Mouse (Mus musculus): ENCODE data around the gene Hist2h3c1. TPM values are rescaled to one million over a fixed set of nuclear protein-coding genes. Genes with fewer than 3 reads are reported as not detected.

The Hist2h3c1 gene
- not detected in 2 replicates for polyA plus RNA-seq (2012; rRNA removed; ENCODE audit: low replicate concordance)

DNA sequence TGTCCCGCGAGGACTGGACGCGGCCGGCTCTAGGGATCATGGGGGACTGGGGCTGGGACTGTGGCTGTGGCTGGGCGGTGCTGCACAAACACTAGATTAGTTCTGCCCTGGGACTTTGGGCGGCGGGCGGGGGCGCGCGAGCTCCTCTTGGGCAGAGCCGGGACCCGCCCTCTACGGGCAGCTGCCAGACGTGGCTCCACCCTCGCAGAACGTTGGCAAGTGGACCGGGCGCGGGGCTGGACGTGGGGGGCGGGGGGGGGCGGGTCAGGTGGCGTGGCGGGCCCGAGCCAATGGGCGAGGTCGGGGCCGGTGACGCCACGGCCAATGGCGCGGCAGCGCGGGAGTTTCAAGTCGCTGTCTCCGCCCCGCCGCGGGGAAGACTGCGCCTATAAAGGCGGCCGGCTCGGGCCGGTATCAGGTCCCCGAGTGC is at the start of gene Hist2h3c1:
Gene Hist2h3c1 (plus strand): TSS at position 259 of the 430 bp plus-strand sequence.

DNA sequence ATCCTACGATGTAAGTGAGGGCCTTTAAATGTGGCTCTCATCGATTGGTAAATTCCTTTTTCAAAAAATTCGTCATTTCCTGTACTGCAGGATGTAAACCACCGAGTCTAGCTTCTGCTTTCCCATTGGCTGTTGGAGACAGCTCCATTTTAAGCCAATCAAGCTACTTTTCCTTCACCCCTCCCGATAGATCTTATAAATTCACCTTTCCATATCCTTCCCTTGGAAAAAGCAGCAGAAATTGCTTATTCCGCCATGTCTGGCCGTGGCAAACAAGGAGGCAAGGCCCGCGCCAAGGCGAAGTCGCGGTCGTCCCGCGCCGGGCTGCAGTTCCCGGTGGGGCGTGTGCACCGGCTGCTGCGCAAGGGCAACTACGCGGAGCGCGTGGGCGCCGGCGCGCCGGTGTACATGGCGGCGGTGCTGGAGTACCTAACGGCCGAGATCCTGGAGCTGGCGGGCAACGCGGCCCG is 26.8 kb upstream of the Hist2h3c1 start, which contains the start of the genes Bola1 and Hist2h2ab:
Gene Bola1 (minus strand): TSS at position 49 of the 470 bp plus-strand sequence.
Gene Hist2h2ab (plus strand): TSS at position 205 of the 470 bp plus-strand sequence.

DNA sequence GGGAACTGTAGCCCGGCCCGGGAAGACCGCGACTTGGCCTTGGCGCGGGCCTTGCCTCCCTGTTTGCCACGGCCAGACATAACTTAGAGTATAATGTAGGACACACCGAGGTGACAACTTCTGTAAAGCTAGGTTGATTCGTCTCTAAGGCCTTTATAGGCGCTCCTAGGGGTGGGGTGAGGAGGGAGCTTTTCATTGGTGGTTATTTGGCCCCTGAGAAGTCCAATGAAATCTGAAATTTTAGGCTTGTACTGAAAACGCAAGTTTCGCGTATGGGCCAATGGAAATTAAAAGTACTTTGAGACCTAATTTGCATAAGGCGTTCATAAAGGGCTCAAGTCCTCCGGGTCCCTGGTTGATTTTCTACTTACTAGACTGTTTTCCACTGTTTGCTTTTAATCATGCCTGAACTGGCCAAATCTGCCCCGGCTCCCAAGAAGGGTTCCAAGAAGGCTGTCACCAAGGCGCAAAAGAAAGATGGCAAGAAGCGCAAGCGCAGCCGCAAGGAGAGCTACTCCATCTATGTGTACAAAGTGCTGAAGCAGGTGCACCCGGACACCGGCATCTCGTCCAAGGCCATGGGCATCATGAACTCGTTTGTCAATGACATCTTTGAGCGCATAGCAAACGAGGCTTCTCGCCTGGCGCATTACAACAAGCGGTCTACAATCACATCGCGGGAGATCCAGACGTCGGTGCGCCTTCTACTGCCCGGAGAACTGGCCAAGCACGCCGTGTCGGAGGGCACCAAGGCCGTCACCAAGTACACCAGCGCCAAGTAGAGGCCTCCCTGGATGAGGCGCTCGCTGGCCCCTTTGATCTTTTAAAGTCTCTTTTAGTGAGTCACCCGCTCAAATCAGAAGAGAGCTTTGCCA is 25.5 kb upstream of the Hist2h3c1 start, which contains the start of the genes Hist2h2ac and Hist2h2be:
Gene Hist2h2ac (minus strand): TSS at position 116 of the 875 bp plus-strand sequence.
Gene Hist2h2be (plus strand): TSS at position 355 of the 875 bp plus-strand sequence.

DNA sequence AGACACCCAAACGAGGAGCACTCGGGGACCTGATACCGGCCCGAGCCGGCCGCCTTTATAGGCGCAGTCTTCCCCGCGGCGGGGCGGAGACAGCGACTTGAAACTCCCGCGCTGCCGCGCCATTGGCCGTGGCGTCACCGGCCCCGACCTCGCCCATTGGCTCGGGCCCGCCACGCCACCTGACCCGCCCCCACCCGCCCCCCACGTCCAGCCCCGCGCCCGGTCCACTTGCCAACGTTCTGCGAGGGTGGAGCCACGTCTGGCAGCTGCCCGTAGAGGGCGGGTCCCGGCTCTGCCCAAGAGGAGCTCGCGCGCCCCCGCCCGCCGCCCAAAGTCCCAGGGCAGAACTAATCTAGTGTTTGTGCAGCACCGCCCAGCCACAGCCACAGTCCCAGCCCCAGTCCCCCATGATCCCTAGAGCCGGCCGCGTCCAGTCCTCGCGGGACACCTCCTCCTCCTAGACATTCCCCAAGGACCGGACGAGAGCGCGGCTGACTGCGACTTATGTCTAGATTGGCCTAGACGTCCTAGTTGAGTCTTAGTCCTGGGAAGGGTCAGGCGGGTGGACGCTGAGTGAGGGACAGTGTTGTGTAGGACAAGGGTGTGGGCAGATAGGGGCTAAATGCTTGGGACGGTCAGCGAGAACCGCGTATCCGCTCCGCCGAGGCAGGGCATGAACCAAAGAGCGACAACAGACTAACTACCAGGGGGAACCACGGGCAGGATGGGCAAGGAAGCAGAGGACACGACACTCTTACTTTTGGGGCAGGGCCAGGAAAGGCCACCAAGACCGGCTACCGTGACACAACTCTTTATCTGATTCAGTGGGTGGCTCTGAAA is 7.3 kb upstream of the Hist2h3c1 start, which contains the start of gene Hist2h3c2:
Gene Hist2h3c2 (minus strand): TSS at position 174 of the 840 bp plus-strand sequence.

DNA sequence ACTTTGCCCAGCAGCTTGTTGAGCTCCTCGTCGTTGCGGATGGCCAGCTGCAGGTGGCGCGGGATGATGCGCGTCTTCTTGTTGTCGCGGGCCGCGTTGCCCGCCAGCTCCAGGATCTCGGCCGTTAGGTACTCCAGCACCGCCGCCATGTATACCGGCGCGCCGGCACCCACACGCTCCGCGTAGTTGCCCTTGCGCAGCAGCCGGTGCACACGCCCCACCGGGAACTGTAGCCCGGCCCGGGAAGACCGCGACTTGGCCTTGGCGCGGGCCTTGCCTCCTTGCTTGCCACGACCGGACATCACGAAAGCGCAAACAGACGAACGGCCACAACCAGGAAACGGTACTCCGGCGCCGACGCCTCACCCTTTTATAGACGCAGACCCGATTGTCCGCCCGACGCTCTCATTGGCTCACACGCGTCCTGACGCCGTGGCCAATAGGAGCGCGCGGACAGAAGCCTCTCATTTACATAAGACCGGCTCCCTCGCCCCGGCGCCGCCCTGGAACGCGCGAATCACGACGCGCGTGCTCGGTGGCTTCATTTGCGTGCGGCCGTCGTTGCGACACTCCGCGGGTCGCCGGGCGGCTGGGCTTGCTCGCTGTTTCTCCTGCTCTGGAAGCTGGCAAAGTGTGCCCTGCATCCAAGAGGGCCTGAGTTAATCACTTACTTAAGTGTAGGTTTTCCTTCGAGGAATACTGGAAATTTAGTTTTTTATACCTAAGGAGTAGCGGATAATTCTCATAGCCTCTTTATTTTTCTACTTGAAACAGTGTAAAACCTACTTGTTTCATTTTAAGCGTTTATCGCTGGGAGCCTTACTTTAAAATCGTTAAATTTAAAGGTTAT is 6.3 kb upstream of the Hist2h3c1 start, which contains the start of gene Hist2h2aa2:
Gene Hist2h2aa2 (minus strand): TSS at position 328 of the 850 bp plus-strand sequence.

DNA sequence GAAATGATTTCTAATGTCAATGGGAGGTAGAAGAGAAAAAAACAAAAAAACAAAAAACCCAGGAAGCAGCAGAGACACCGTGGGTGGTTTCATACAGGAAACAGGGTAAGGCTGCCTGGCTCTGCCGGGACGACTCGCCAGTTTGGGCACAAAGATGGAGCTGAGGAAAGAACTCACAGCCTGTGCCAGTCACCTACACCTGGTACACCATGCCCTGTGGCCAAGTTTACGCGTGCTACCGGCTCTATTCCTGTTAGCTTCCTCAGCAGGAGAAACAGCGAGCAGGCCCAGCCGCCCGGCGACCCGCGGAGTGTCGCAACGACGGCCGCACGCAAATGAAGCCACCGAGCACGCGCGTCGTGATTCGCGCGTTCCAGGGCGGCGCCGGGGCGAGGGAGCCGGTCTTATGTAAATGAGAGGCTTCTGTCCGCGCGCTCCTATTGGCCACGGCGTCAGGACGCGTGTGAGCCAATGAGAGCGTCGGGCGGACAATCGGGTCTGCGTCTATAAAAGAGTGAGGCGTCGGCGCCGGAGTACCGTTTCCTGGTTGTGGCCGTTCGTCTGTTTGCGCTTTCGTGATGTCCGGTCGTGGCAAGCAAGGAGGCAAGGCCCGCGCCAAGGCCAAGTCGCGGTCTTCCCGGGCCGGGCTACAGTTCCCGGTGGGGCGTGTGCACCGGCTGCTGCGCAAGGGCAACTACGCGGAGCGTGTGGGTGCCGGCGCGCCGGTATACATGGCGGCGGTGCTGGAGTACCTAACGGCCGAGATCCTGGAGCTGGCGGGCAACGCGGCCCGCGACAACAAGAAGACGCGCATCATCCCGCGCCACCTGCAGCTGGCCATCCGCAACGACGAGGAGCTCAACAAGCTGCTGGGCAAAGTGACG is 1.2 kb upstream of the Hist2h3c1 start, which contains the start of gene Hist2h2aa1:
Gene Hist2h2aa1 (plus strand): TSS at position 495 of the 884 bp plus-strand sequence.

DNA sequence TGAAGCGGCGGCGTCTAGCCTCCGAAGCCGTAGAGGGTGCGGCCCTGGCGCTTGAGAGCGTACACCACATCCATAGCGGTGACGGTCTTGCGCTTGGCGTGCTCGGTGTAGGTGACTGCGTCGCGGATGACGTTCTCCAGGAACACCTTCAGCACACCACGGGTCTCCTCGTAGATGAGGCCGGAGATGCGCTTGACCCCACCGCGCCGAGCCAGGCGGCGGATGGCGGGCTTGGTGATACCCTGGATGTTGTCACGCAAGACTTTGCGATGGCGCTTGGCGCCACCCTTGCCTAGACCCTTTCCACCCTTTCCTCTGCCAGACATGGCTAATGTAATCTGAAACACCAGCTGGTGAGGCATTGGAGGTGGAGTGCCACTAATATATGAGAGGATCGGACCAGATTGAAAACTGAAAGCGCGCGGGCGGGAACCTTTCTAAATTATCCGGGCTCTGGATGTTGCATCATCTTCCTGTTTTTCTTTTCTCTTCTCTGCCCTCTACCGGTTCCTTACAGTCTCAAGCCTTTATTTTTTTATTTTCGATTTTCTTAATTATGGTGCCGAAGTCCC is 16.6 kb downstream of the Hist2h3c1 start, which contains the start of gene Hist2h4:
Gene Hist2h4 (minus strand): TSS at position 333 of the 572 bp plus-strand sequence.

DNA sequence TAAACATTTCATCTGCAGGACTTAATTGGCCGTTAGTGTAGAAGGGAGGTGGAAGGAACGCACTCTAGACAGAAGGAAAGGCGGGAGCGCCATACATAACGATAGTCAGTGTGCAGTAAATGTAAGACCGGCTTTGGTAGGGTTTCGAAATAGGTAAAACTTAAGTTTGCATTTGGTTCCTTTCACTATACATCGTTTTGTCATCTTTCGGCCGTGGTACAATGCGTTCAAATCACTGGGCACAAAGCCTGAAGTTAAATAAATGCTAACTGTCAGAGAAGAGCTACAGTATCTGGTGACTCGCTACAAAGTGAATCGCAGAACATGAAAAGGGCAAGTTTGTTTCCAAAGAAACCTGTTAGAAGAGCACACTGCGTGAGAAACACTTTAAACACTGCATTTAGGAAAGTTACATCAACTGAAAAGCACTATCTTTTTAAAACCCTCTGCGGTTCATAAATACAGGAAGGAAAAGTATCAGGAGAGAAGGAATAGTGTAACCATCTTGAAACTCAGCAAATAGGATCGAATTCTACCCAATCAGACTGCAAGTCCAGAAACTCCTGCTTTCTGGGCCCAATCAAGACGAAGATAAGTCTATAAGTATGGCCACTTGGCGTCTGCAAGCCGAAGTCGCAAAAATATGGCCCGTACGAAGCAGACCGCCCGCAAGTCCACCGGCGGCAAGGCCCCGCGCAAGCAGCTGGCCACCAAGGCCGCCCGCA is 21.7 kb downstream of the Hist2h3c1 start, which contains the start of gene Hist2h3b:
Gene Hist2h3b (plus strand): TSS at position 604 of the 725 bp plus-strand sequence.

DNA sequence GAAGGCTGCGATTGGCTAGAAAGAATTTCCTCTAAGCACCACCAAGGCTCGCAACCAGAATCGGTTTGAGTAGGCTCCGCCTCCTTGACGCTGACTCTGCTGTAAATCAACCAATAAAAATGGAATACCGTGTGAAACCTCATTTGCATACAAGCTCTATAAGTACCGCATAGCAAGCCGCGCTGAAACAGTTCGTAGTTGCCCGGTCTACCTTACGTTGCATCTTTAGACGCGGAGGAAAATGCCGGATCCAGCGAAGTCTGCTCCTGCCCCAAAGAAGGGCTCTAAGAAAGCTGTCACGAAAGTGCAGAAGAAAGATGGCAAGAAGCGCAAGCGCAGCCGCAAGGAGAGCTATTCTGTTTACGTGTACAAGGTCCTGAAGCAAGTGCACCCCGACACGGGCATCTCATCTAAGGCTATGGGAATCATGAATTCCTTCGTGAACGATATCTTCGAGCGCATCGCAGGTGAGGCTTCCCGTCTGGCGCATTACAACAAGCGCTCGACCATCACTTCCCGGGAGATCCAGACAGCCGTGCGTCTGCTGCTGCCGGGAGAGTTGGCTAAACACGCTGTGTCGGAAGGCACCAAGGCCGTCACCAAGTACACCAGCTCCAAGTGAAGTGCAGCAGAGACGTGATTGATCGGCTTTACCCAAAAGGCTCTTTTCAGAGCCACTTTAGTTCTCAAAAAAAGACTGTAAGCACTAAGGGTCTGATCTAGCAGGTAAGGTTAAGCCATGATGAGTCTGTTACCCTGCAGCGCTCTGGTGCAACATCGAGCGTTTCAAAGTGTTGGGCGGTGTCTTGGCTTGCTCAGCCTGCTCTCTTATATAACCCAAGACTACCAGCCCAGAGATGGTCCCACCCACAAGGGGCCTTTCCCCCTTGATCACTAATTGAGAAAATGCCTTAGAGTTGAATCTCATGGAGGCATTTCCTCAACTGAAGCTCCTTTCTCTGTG is 23.3 kb downstream of the Hist2h3c1 start, which contains the start of gene Hist2h2bb:
Gene Hist2h2bb (plus strand): TSS at position 242 of the 964 bp plus-strand sequence.

DNA sequence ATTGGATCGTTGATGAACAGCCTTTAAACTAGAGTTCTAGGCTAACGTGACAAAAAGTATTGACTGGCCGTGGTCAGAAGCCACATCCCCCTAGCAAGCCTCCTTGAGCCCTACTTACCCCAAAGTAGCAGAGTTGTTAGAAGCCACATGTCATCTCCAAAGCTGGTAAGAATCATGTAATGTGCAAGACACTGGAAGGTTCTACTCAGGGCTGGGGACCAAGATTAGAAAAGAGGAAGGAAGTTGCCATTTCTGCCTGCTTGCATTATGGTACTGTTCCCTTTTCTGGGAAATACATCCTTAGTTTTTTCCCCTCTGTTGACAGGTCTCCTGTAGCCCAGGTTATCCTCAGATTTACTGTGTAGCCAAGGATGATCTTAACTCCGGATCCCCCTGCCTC is 47.3 kb downstream of the Hist2h3c1 start, which contains the start of gene Fcgr1:
Gene Fcgr1 (minus strand): TSS at position 183 of the 400 bp plus-strand sequence.

Other genes with a start within 250 kb of the Hist2h3c1 start
- gene Vps45, start 188.2 kb upstream of the Hist2h3c1 start, polyA plus RNA-seq (2012; rRNA removed; ENCODE audit: low replicate concordance) = 4.3 and 7.9 TPM in 2 replicates
- gene Otud7b, start 142.2 kb upstream of the Hist2h3c1 start, polyA plus RNA-seq (2012; rRNA removed; ENCODE audit: low replicate concordance) = 10.1 and 22.4 TPM in 2 replicates
- gene Mtmr11, start 84.7 kb upstream of the Hist2h3c1 start, polyA plus RNA-seq (2012; rRNA removed; ENCODE audit: low replicate concordance) = 10.8 and 22.4 TPM in 2 replicates
- gene Sf3b4, start 74.4 kb upstream of the Hist2h3c1 start, polyA plus RNA-seq (2012; rRNA removed; ENCODE audit: low replicate concordance) = 64.9 and 128 TPM in 2 replicates
- gene Sv2a, start 65.5 kb upstream of the Hist2h3c1 start, polyA plus RNA-seq (2012; rRNA removed; ENCODE audit: low replicate concordance) = 1.4 and 1.5 TPM in 2 replicates
- 36.4 and 85.0 TPM in 2 replicates for gene Bola1, start 27.0 kb upstream of the Hist2h3c1 start, polyA plus RNA-seq (2012; rRNA removed; ENCODE audit: low replicate concordance)
- 3.1 TPM in 1 of 2 replicates, not detected in the other for gene Hist2h2ab, start 26.8 kb upstream of the Hist2h3c1 start, polyA plus RNA-seq (2012; rRNA removed; ENCODE audit: low replicate concordance)
- gene Hist2h2ac, start 25.8 kb upstream of the Hist2h3c1 start, polyA plus RNA-seq (2012; rRNA removed; ENCODE audit: low replicate concordance) = 2.5 and 23.4 TPM in 2 replicates
- 4.8 and 7.8 TPM in 2 replicates for gene Hist2h2be, start 25.6 kb upstream of the Hist2h3c1 start, polyA plus RNA-seq (2012; rRNA removed; ENCODE audit: low replicate concordance)
- 25.1 and 89.4 TPM in 2 replicates for gene Hist2h3c2, start 7.6 kb upstream of the Hist2h3c1 start, polyA plus RNA-seq (2012; rRNA removed; ENCODE audit: low replicate concordance)
- gene Hist2h2aa2, start 6.4 kb upstream of the Hist2h3c1 start, polyA plus RNA-seq (2012; rRNA removed; ENCODE audit: low replicate concordance) = 28.8 and 350 TPM in 2 replicates
- gene Hist2h2aa1, start 1.2 kb upstream of the Hist2h3c1 start, polyA plus RNA-seq (2012; rRNA removed; ENCODE audit: low replicate concordance) = 270 and 607 TPM in 2 replicates
- 2.7 and 10.1 TPM in 2 replicates for gene Hist2h4, start 16.6 kb downstream of the Hist2h3c1 start, polyA plus RNA-seq (2012; rRNA removed; ENCODE audit: low replicate concordance)
- 20.1 and 116 TPM in 2 replicates for gene Hist2h3b, start 22.0 kb downstream of the Hist2h3c1 start, polyA plus RNA-seq (2012; rRNA removed; ENCODE audit: low replicate concordance)
- 1.1 and 3.8 TPM in 2 replicates for gene Hist2h2bb, start 23.1 kb downstream of the Hist2h3c1 start, polyA plus RNA-seq (2012; rRNA removed; ENCODE audit: low replicate concordance)
- 4.5 and 11.6 TPM in 2 replicates for gene Fcgr1, start 47.3 kb downstream of the Hist2h3c1 start, polyA plus RNA-seq (2012; rRNA removed; ENCODE audit: low replicate concordance)
- gene BC107364, start 205.6 kb downstream of the Hist2h3c1 start, polyA plus RNA-seq (2012; rRNA removed; ENCODE audit: low replicate concordance) = 0.29 and 0.76 TPM in 2 replicates